Mouse (Mus musculus): ENCODE measurements at regions not wholly inside any gene's neighbourhood (a gene's known extent, or its start where the extent isn't known, plus 50 kb on each side); places are given as distances from the start of the nearest gene placed in this dataset.
A peak's percentile ranks its signal among the peaks of the same experiment; 100 is the strongest.

- H3K9me3 ChIP-seq (replicated peaks; ENCODE audit: low read length) = peaks cover 7% of the 10 kb centered on the region
- DNase-seq (ENCODE audit: extremely low read depth) = no peak
- dilution Hi-C loops (cut with MboI; ENCODE audit: extremely low pct_ligation_motif_present, extremely low pct_unique_long_range_greater_than_20kb, low sequenced_read_pairs) = no loop called here
- H3K4me2 ChIP-seq (ENCODE audit: insufficient read depth, low read depth, poor library complexity, severe bottlenecking) = no peak overlapping the region
- H3K9ac ChIP-seq (ENCODE audit: insufficient read depth, low read depth) = no peak overlapping the region
- peaks cover 3 to 39% of the 10 kb centered on the region in 2 experiments; a peak in 3 of 4 replicates for H3K4me1 ChIP-seq (ENCODE audit: control insufficient read depth in 1 of 2, insufficient read depth in 2 of 2)
- H3K79me2 ChIP-seq (replicated peaks; ENCODE audit: control insufficient read depth, extremely low read depth, insufficient read depth, poor library complexity, severe bottlenecking) = no peaks in the 10 kb centered on the region
- TF ChIP-seq ZC3H11A (IDR thresholded peaks at IDR 0.05; ENCODE audit: low read depth, low read length) (no peak), MAFK (IDR thresholded peaks at IDR 0.05; ENCODE audit: insufficient replicate concordance, low read length) (no peak), TBP (conservative IDR thresholded peaks at IDR 0.05; ENCODE audit: low read depth, low read length) (no peak), IRF4 (IDR thresholded peaks at IDR 0.05; ENCODE audit: low read depth, low read length) (no peak), ETS1 (conservative IDR thresholded peaks at IDR 0.05; ENCODE audit: low read depth, low read length) (no peak), EP300 (IDR thresholded peaks at IDR 0.05; ENCODE audit: low read length) (no peak), KAT2A (IDR thresholded peaks at IDR 0.05; ENCODE audit: insufficient replicate concordance, low read length) (no peak), RAD21 (IDR thresholded peaks at IDR 0.05; ENCODE audit: low read depth, low read length) (no peak), SIN3A (IDR thresholded peaks at IDR 0.05; ENCODE audit: low read length) (no peak), PAX5 (IDR thresholded peaks at IDR 0.05; ENCODE audit: low read length) (no peak), CTCF (conservative IDR thresholded peaks at IDR 0.05 in 1 of 2, IDR thresholded peaks at IDR 0.05 in 1 of 2; ENCODE audit: low read depth in 2 of 2, low read length in 2 of 2) (no peak), HCFC1 (IDR thresholded peaks at IDR 0.05; ENCODE audit: low read depth, low read length) (no peak), ZKSCAN1 (IDR thresholded peaks at IDR 0.05; ENCODE audit: borderline replicate concordance, low read depth, low read length) (no peak)
- peaks cover 40% of the 10 kb centered on the region for H3K27me3 ChIP-seq (replicated peaks)
- no peak overlapping the region for H3K27ac ChIP-seq (ENCODE audit: insufficient read depth, low read depth)
- H3K36me3 ChIP-seq (replicated peaks in 1 of 2; ENCODE audit: control insufficient read depth in 1 of 2, insufficient read depth in 1 of 2, low read length in 1 of 2) = no peaks in the 10 kb centered on the region
- no peak overlapping the region for H3K4me3 ChIP-seq (replicated peaks in 1 of 3; ENCODE audit: low read depth in 2 of 3, low read length in 2 of 3, poor library complexity in 1 of 3)
- in situ Hi-C loops (cut with MboI; ENCODE audit: low pct_ligation_motif_present, low pct_unique_long_range_greater_than_20kb, low sequenced_read_pairs) = no loop called here
Observed at GRCm38 (mm10) chr11:114195291-114195690, 128.4 kb upstream of the Sdk2 start.

- no peak overlapping the region for H3K27ac ChIP-seq (ENCODE audit: insufficient read depth, low read depth)
- H3K4me1 ChIP-seq (ENCODE audit: control insufficient read depth in 1 of 2, insufficient read depth in 2 of 2) = peaks cover 3 to 39% of the 10 kb centered on the region in 2 experiments; a peak in 3 of 4 replicates
- H3K9me3 ChIP-seq (replicated peaks; ENCODE audit: low read length) = peaks cover 16% of the 10 kb centered on the region
- peak; percentile 95 for DNase-seq (ENCODE audit: extremely low read depth)
- no peaks in the 10 kb centered on the region for H3K36me3 ChIP-seq (replicated peaks in 1 of 2; ENCODE audit: control insufficient read depth in 1 of 2, insufficient read depth in 1 of 2, low read length in 1 of 2)
- H3K9ac ChIP-seq (ENCODE audit: insufficient read depth, low read depth) = no peak overlapping the region
- no peak overlapping the region for H3K4me3 ChIP-seq (replicated peaks in 1 of 3; ENCODE audit: low read depth in 2 of 3, low read length in 2 of 3, poor library complexity in 1 of 3)
- dilution Hi-C loops (cut with MboI; ENCODE audit: extremely low pct_ligation_motif_present, extremely low pct_unique_long_range_greater_than_20kb, low sequenced_read_pairs) (no loop called here), in situ Hi-C loops (cut with MboI; ENCODE audit: low pct_ligation_motif_present, low pct_unique_long_range_greater_than_20kb, low sequenced_read_pairs) (no loop called here)
- TF ChIP-seq ETS1 (conservative IDR thresholded peaks at IDR 0.05; ENCODE audit: low read depth, low read length) (0 out of 2 replicates have a peak, but pooled peaks have one; percentile 21), JUND (conservative IDR thresholded peaks at IDR 0.05; ENCODE audit: low read depth, low read length) (no peak), GABPA (IDR thresholded peaks at IDR 0.05; ENCODE audit: insufficient replicate concordance, low read depth, low read length) (no peak), MYC (IDR thresholded peaks at IDR 0.05; ENCODE audit: low read depth, low read length) (no peak), CTCF (conservative IDR thresholded peaks at IDR 0.05 in 1 of 2, IDR thresholded peaks at IDR 0.05 in 1 of 2; ENCODE audit: low read depth in 2 of 2, low read length in 2 of 2) (peak; percentile 46), EP300 (IDR thresholded peaks at IDR 0.05; ENCODE audit: low read length) (peak; percentile 90), IRF4 (IDR thresholded peaks at IDR 0.05; ENCODE audit: low read depth, low read length) (peak; percentile 79)
- H3K79me2 ChIP-seq (replicated peaks; ENCODE audit: control insufficient read depth, extremely low read depth, insufficient read depth, poor library complexity, severe bottlenecking) = no peaks in the 10 kb centered on the region
- H3K4me2 ChIP-seq (ENCODE audit: insufficient read depth, low read depth, poor library complexity, severe bottlenecking) = no peak overlapping the region
- peaks cover 29% of the 10 kb centered on the region for H3K27me3 ChIP-seq (replicated peaks)
Observed at GRCm38 (mm10) chr11:114194055-114194706, 127.3 kb upstream of the Sdk2 start.

Measured in CH12.LX (cell line).